Mouse (Mus musculus): ENCODE data around the gene Camsap3. TPM values are rescaled to one million over a fixed set of nuclear protein-coding genes. Genes with fewer than 3 reads are reported as not detected.

The Camsap3 gene
- polyA plus RNA-seq, 1 experiment, result 0.19 TPM

GRCm38 (mm10) chr8:3606593-3606992, 19.5 kb downstream of the Camsap3 start:
- H3K36me3 ChIP-seq (ENCODE audit: control insufficient read depth, insufficient read depth), result peaks cover 9% of the 10 kb centered on the region
- no peaks in the 10 kb centered on the region for H3K79me2 ChIP-seq (ENCODE audit: control insufficient read depth, insufficient read depth)
- H3K4me3 ChIP-seq (ENCODE audit: insufficient read depth, poor library complexity, severe bottlenecking), result no peak overlapping the region
- no peak for TF ChIP-seq MYOG (IDR thresholded peaks at IDR 0.05; ENCODE audit: control insufficient read depth, extremely low read depth, insufficient read length)
- TF ChIP-seq CTCF (IDR thresholded peaks at IDR 0.05; ENCODE audit: control insufficient read depth, insufficient read depth, insufficient read length), result no peak
- TF ChIP-seq USF1 (IDR thresholded peaks at IDR 0.05; ENCODE audit: low read depth), result no peak
- no peak for TF ChIP-seq MYOD1 (IDR thresholded peaks at IDR 0.05; ENCODE audit: control insufficient read depth, insufficient read length, low read depth)
- TF ChIP-seq MAX (IDR thresholded peaks at IDR 0.05), result no peak
- TF ChIP-seq FOSL1 (IDR thresholded peaks at IDR 0.05; ENCODE audit: insufficient read depth, low read length, poor library complexity, severe bottlenecking), result no peak
- no peak for TF ChIP-seq CEBPB (IDR thresholded peaks at IDR 0.05; ENCODE audit: low read depth)
- no peak overlapping the region for H3ac ChIP-seq (ENCODE audit: control insufficient read depth, insufficient read length, low read depth)
- peaks cover 3% of the 10 kb centered on the region for H3K27me3 ChIP-seq (ENCODE audit: control insufficient read depth, insufficient read depth, insufficient read length)
- no peaks in the 10 kb centered on the region for H3K79me3 ChIP-seq (ENCODE audit: low read depth)

- H3K27me3 ChIP-seq (ENCODE audit: control insufficient read depth, insufficient read depth, insufficient read length), result peaks cover 3% of the 10 kb centered on the region
- no peaks in the 10 kb centered on the region for H3K79me2 ChIP-seq (ENCODE audit: control insufficient read depth, insufficient read depth)
- TF ChIP-seq FOSL1 (IDR thresholded peaks at IDR 0.05; ENCODE audit: insufficient read depth, low read length, poor library complexity, severe bottlenecking), result no peak
- TF ChIP-seq USF1 (IDR thresholded peaks at IDR 0.05; ENCODE audit: low read depth), result no peak
- no peak for TF ChIP-seq CEBPB (IDR thresholded peaks at IDR 0.05; ENCODE audit: low read depth)
- TF ChIP-seq MAX (IDR thresholded peaks at IDR 0.05), result no peak
- TF ChIP-seq CTCF (IDR thresholded peaks at IDR 0.05; ENCODE audit: control insufficient read depth, insufficient read depth, insufficient read length), result no peak
- TF ChIP-seq MYOG (IDR thresholded peaks at IDR 0.05; ENCODE audit: control insufficient read depth, extremely low read depth, insufficient read length), result no peak
- TF ChIP-seq MYOD1 (IDR thresholded peaks at IDR 0.05; ENCODE audit: control insufficient read depth, insufficient read length, low read depth), result no peak
- no peak overlapping the region for H3ac ChIP-seq (ENCODE audit: control insufficient read depth, insufficient read length, low read depth)
- H3K79me3 ChIP-seq (ENCODE audit: low read depth), result no peaks in the 10 kb centered on the region
- H3K36me3 ChIP-seq (ENCODE audit: control insufficient read depth, insufficient read depth), result peaks cover 21% of the 10 kb centered on the region
- H3K4me3 ChIP-seq (ENCODE audit: insufficient read depth, poor library complexity, severe bottlenecking), result no peak overlapping the region
Observed at GRCm38 (mm10) chr8:3607822-3608221, 20.7 kb downstream of the Camsap3 start.

GRCm38 (mm10) chr8:3609046-3609815, 22.1 kb downstream of the Camsap3 start:
- Histone ChIP-seq H3K36me3 (ENCODE audit: control insufficient read depth, insufficient read depth) (peaks cover 21% of the 10 kb centered on the region), H3K79me2 (ENCODE audit: control insufficient read depth, insufficient read depth) (no peaks in the 10 kb centered on the region), H3K27me3 (ENCODE audit: control insufficient read depth, insufficient read depth, insufficient read length) (no peaks in the 10 kb centered on the region), H3K79me3 (ENCODE audit: low read depth) (no peaks in the 10 kb centered on the region), H3ac (ENCODE audit: control insufficient read depth, insufficient read length, low read depth) (no peak overlapping the region), H3K4me3 (ENCODE audit: insufficient read depth, poor library complexity, severe bottlenecking) (no peak overlapping the region)
- TF ChIP-seq MAX (IDR thresholded peaks at IDR 0.05), result no peak

GRCm38 (mm10) chr8:3609816-3610150, 22.7 kb downstream of the Camsap3 start:
- Histone ChIP-seq H3K79me2 (ENCODE audit: control insufficient read depth, insufficient read depth) (no peaks in the 10 kb centered on the region), H3K27me3 (ENCODE audit: control insufficient read depth, insufficient read depth, insufficient read length) (no peaks in the 10 kb centered on the region), H3K4me3 (ENCODE audit: insufficient read depth, poor library complexity, severe bottlenecking) (no peak overlapping the region), H3K36me3 (ENCODE audit: control insufficient read depth, insufficient read depth) (peaks cover 26% of the 10 kb centered on the region), H3ac (ENCODE audit: control insufficient read depth, insufficient read length, low read depth) (no peak overlapping the region), H3K79me3 (ENCODE audit: low read depth) (no peaks in the 10 kb centered on the region)
- TF ChIP-seq CTCF (IDR thresholded peaks at IDR 0.05; ENCODE audit: control insufficient read depth, insufficient read depth, insufficient read length) (no peak), MYOD1 (IDR thresholded peaks at IDR 0.05; ENCODE audit: control insufficient read depth, insufficient read length, low read depth) (no peak), MYOG (IDR thresholded peaks at IDR 0.05; ENCODE audit: control insufficient read depth, extremely low read depth, insufficient read length) (no peak), USF1 (IDR thresholded peaks at IDR 0.05; ENCODE audit: low read depth) (no peak), CEBPB (IDR thresholded peaks at IDR 0.05; ENCODE audit: low read depth) (no peak), FOSL1 (IDR thresholded peaks at IDR 0.05; ENCODE audit: insufficient read depth, low read length, poor library complexity, severe bottlenecking) (no peak), MAX (IDR thresholded peaks at IDR 0.05) (no peak)

- H3K36me3 ChIP-seq (ENCODE audit: control insufficient read depth, insufficient read depth), result peaks cover 21% of the 10 kb centered on the region
- H3ac ChIP-seq (ENCODE audit: control insufficient read depth, insufficient read length, low read depth), result peak within 1 kb of the TSS; percentile 75
- H3K79me3 ChIP-seq (ENCODE audit: low read depth), result peaks cover 30% of the 10 kb centered on the region
- peaks cover 36% of the 10 kb centered on the region for H3K79me2 ChIP-seq (ENCODE audit: control insufficient read depth, insufficient read depth)
- no peak for TF ChIP-seq MYOD1 (IDR thresholded peaks at IDR 0.05; ENCODE audit: control insufficient read depth, insufficient read length, low read depth)
- no peak for TF ChIP-seq USF1 (IDR thresholded peaks at IDR 0.05; ENCODE audit: low read depth)
- TF ChIP-seq CEBPB (IDR thresholded peaks at IDR 0.05; ENCODE audit: low read depth), result no peak
- no peak for TF ChIP-seq CTCF (IDR thresholded peaks at IDR 0.05; ENCODE audit: control insufficient read depth, insufficient read depth, insufficient read length)
- TF ChIP-seq FOSL1 (IDR thresholded peaks at IDR 0.05; ENCODE audit: insufficient read depth, low read length, poor library complexity, severe bottlenecking), result no peak
- TF ChIP-seq MYOG (IDR thresholded peaks at IDR 0.05; ENCODE audit: control insufficient read depth, extremely low read depth, insufficient read length), result no peak
- no peak for TF ChIP-seq MAX (IDR thresholded peaks at IDR 0.05)
- H3K4me3 ChIP-seq (ENCODE audit: insufficient read depth, poor library complexity, severe bottlenecking), result peak within 1 kb of the TSS; percentile 79
- no peaks in the 10 kb centered on the region for H3K27me3 ChIP-seq (ENCODE audit: control insufficient read depth, insufficient read depth, insufficient read length)
Observed at GRCm38 (mm10) chr8:3621199-3621970, 34.3 kb downstream of the Camsap3 start, which contains the start of the genes Xab2 and Pet100. TSS of gene Xab2 (minus strand) at chr8:3621316. TSS of gene Pet100 (plus strand) at chr8:3621548.
